Mouse (Mus musculus): ENCODE data around the gene Csrnp1. TPM values are rescaled to one million over a fixed set of nuclear protein-coding genes. Genes with fewer than 3 reads are reported as not detected.
A peak's percentile ranks its signal among the peaks of the same experiment; 100 is the strongest.

The Csrnp1 gene
- polyA plus RNA-seq, 1 experiment from 2014 or later: 9.4 TPM

- 70% methylated on average over 4 of the region's 4 CpGs for WGBS
- no peak overlapping the region for H3K27ac ChIP-seq (ENCODE audit: low read length)
- no peak overlapping the region for H3K4me2 ChIP-seq (ENCODE audit: low read depth, low read length)
- no peak overlapping the region for H3K9ac ChIP-seq (ENCODE audit: low read length)
- peaks cover 4% of the 10 kb centered on the region for H3K4me1 ChIP-seq (ENCODE audit: control insufficient read depth, insufficient read depth, low read length)
- no peak overlapping the region for H3K4me3 ChIP-seq (ENCODE audit: low read length)
- no peak for ATAC-seq (replicated peaks; ENCODE audit: extremely low read depth, insufficient read depth, low FRiP score)
- H3K36me3 ChIP-seq (ENCODE audit: control insufficient read depth, insufficient read depth): no peaks in the 10 kb centered on the region
- no peaks in the 10 kb centered on the region for H3K27me3 ChIP-seq (ENCODE audit: control insufficient read depth, insufficient read depth, low read length)
- no peaks in the 10 kb centered on the region for H3K9me3 ChIP-seq (replicated peaks; ENCODE audit: control insufficient read depth, low read length)
Measured at GRCm38 (mm10) chr9:119996080-119996479, 11.6 kb upstream of the Csrnp1 start.

DNA sequence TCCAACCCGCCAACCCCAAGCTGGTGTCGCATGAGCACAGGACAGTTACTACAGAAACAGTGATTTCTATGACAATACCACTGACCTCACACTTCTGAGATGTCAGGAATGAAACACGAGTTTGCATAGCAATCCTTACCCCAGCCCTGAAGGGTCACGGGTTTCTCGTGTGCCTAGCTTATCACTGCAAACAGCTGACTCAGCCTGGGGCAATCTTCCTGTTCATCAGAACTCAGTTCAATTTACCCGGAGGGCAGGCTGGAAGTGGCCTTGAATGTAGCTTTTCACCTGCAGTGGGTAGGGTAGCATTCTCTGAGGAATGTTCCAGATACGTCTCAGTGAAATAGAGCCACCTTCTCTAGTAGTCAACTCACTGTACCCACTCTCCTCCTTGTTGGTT, 9.7 kb upstream of the Csrnp1 start:
- H3K27ac ChIP-seq (ENCODE audit: low read length): no peak overlapping the region
- no peaks in the 10 kb centered on the region for H3K36me3 ChIP-seq (ENCODE audit: control insufficient read depth, insufficient read depth)
- no peaks in the 10 kb centered on the region for H3K27me3 ChIP-seq (ENCODE audit: control insufficient read depth, insufficient read depth, low read length)
- no peak overlapping the region for H3K4me2 ChIP-seq (ENCODE audit: low read depth, low read length)
- ATAC-seq (replicated peaks; ENCODE audit: extremely low read depth, insufficient read depth, low FRiP score): no peak
- 53% methylated on average over 7 of the region's 7 CpGs for WGBS
- no peaks in the 10 kb centered on the region for H3K9me3 ChIP-seq (replicated peaks; ENCODE audit: control insufficient read depth, low read length)
- no peak overlapping the region for H3K9ac ChIP-seq (ENCODE audit: low read length)
- H3K4me3 ChIP-seq (ENCODE audit: low read length): no peak overlapping the region
- H3K4me1 ChIP-seq (ENCODE audit: control insufficient read depth, insufficient read depth, low read length): no peaks in the 10 kb centered on the region

- no peaks in the 10 kb centered on the region for H3K9me3 ChIP-seq (replicated peaks; ENCODE audit: control insufficient read depth, low read length)
- H3K9ac ChIP-seq (ENCODE audit: low read length): no peak overlapping the region
- no peak overlapping the region for H3K4me3 ChIP-seq (ENCODE audit: low read length)
- H3K27me3 ChIP-seq (ENCODE audit: control insufficient read depth, insufficient read depth, low read length): no peaks in the 10 kb centered on the region
- no peaks in the 10 kb centered on the region for H3K4me1 ChIP-seq (ENCODE audit: control insufficient read depth, insufficient read depth, low read length)
- no peak overlapping the region for H3K27ac ChIP-seq (ENCODE audit: low read length)
- H3K36me3 ChIP-seq (ENCODE audit: control insufficient read depth, insufficient read depth): no peaks in the 10 kb centered on the region
- WGBS: 55% methylated on average over 10 of the region's 10 CpGs
- no peak overlapping the region for H3K4me2 ChIP-seq (ENCODE audit: low read depth, low read length)
- no peak for ATAC-seq (replicated peaks; ENCODE audit: extremely low read depth, insufficient read depth, low FRiP score)
Measured at GRCm38 (mm10) chr9:119993092-119993844, 8.8 kb upstream of the Csrnp1 start.

GRCm38 (mm10) chr9:119991310-119991709, 6.9 kb upstream of the Csrnp1 start:
- WGBS: 27% methylated on average over 5 of the region's 5 CpGs
- Histone ChIP-seq H3K4me2 (ENCODE audit: low read depth, low read length) (no peak overlapping the region), H3K9me3 (replicated peaks; ENCODE audit: control insufficient read depth, low read length) (no peaks in the 10 kb centered on the region), H3K9ac (ENCODE audit: low read length) (no peak overlapping the region), H3K4me1 (ENCODE audit: control insufficient read depth, insufficient read depth, low read length) (no peaks in the 10 kb centered on the region), H3K4me3 (ENCODE audit: low read length) (no peak overlapping the region), H3K27me3 (ENCODE audit: control insufficient read depth, insufficient read depth, low read length) (no peaks in the 10 kb centered on the region), H3K36me3 (ENCODE audit: control insufficient read depth, insufficient read depth) (no peaks in the 10 kb centered on the region), H3K27ac (ENCODE audit: low read length) (no peak overlapping the region)
- no peak for ATAC-seq (replicated peaks; ENCODE audit: extremely low read depth, insufficient read depth, low FRiP score)

- ATAC-seq (replicated peaks; ENCODE audit: extremely low read depth, insufficient read depth, low FRiP score): no peak
- Histone ChIP-seq H3K4me3 (ENCODE audit: low read length) (no peak overlapping the region), H3K9ac (ENCODE audit: low read length) (no peak overlapping the region), H3K4me1 (ENCODE audit: control insufficient read depth, insufficient read depth, low read length) (peaks cover 9% of the 10 kb centered on the region), H3K9me3 (replicated peaks; ENCODE audit: control insufficient read depth, low read length) (no peaks in the 10 kb centered on the region), H3K27ac (ENCODE audit: low read length) (no peak overlapping the region), H3K4me2 (ENCODE audit: low read depth, low read length) (no peak overlapping the region), H3K27me3 (ENCODE audit: control insufficient read depth, insufficient read depth, low read length) (no peaks in the 10 kb centered on the region), H3K36me3 (ENCODE audit: control insufficient read depth, insufficient read depth) (no peaks in the 10 kb centered on the region)
- 45% methylated on average over 7 of the region's 7 CpGs for WGBS
Measured at GRCm38 (mm10) chr9:119988304-119988703, 3.8 kb upstream of the Csrnp1 start.

- no peaks in the 10 kb centered on the region for H3K36me3 ChIP-seq (ENCODE audit: control insufficient read depth, insufficient read depth)
- no peaks in the 10 kb centered on the region for H3K9me3 ChIP-seq (replicated peaks; ENCODE audit: control insufficient read depth, low read length)
- no peak overlapping the region for H3K4me3 ChIP-seq (ENCODE audit: low read length)
- no peak overlapping the region for H3K27ac ChIP-seq (ENCODE audit: low read length)
- no peak overlapping the region for H3K4me2 ChIP-seq (ENCODE audit: low read depth, low read length)
- H3K9ac ChIP-seq (ENCODE audit: low read length): no peak overlapping the region
- H3K27me3 ChIP-seq (ENCODE audit: control insufficient read depth, insufficient read depth, low read length): no peaks in the 10 kb centered on the region
- WGBS: 78% methylated on average over 10 of the region's 10 CpGs
- ATAC-seq (replicated peaks; ENCODE audit: extremely low read depth, insufficient read depth, low FRiP score): no peak
- peaks cover 24% of the 10 kb centered on the region for H3K4me1 ChIP-seq (ENCODE audit: control insufficient read depth, insufficient read depth, low read length)
Measured at GRCm38 (mm10) chr9:119985881-119986574, 1.6 kb upstream of the Csrnp1 start.

DNA sequence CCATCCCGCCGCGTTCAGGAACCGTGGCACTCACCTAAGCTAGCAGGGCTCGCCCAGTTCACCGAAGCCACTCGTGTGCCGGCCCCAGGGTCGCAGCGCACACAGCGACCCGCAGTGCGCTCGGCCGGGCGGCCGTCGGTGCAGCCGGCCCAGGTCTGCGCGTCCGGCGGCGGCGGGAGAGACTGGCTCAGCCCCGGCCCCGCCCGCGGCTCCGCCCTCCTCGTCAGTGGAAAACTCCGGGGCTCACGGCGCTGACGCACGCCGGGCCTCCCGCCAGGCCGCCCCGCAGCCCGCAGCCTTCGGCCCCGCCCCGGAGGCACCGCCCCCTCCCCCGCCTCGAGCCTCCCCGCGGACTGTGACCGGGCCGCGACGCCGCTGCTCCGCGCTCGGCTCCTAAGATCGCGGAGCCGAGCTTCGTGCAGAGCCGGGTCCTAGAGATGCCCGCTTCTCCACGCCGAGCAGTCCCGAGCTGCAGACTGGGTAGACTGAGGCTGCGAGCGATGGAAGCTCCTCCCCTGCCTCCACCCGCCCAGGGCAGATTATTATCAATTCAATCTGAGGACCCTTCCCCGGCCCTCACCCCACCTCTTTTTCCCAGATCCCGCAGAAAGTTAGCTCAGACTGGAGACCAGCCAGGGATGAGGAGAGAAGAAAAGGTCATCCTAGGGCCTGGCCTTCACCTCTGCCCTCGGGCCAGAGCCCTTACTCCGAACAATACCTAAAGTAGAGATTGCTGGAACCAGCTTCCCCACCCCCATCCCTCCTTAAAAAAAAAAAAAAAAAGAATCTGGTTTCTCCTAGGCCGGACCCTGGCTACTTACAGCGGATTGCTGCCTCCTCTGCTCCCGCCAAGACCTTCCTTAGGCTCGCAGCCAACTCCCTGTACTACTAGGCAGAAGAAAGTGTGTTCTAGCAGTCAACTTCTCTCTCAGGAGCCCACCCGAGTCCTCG, 598 bp downstream of the Csrnp1 start:
- peak; percentile 71 for ATAC-seq (replicated peaks; ENCODE audit: extremely low read depth, insufficient read depth, low FRiP score)
- no peaks in the 10 kb centered on the region for H3K9me3 ChIP-seq (replicated peaks; ENCODE audit: control insufficient read depth, low read length)
- H3K4me3 ChIP-seq (ENCODE audit: low read length): peak overlapping the region; percentile 90
- H3K36me3 ChIP-seq (ENCODE audit: control insufficient read depth, insufficient read depth): no peaks in the 10 kb centered on the region
- H3K27me3 ChIP-seq (ENCODE audit: control insufficient read depth, insufficient read depth, low read length): no peaks in the 10 kb centered on the region
- H3K4me1 ChIP-seq (ENCODE audit: control insufficient read depth, insufficient read depth, low read length): peaks cover 44% of the 10 kb centered on the region
- peak overlapping the region; percentile 95 for H3K27ac ChIP-seq (ENCODE audit: low read length)
- peak overlapping the region; percentile 93 for H3K4me2 ChIP-seq (ENCODE audit: low read depth, low read length)
- WGBS: under 1% methylated on average over 79 of the region's 79 CpGs
- H3K9ac ChIP-seq (ENCODE audit: low read length): peak overlapping the region; percentile 93

DNA sequence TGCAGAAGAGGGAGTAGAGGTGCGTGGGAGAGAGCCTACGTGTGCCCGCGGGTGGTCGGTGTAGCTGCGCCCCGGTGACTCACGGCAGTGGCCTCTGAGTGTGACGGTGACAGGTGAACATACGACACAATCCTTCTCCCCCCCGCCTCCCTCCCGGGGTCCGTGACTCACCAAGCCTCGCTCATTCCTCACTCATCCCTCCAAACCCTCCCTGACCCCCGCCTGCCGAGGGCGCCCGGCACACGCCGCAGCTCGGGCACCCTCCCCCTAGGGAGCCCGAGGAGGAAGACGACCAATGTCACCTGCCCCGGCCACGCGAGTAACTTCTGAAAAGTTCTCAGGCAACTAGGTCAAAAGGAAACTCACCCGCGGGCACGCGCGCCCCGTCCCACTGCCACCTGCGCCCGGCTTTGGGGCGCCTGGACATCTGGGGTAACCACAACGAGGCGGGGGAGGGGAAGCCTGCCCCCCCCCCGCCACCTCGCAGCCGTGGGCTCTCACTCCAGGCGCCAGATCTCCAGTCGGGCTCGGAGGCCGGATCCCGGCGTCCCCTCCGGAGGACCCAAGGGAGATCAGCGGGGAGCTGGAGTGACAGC, 1.4 kb downstream of the Csrnp1 start:
- Histone ChIP-seq H3K9ac (ENCODE audit: low read length) (peak overlapping the region; percentile 93), H3K4me1 (ENCODE audit: control insufficient read depth, insufficient read depth, low read length) (peaks cover 52% of the 10 kb centered on the region), H3K36me3 (ENCODE audit: control insufficient read depth, insufficient read depth) (no peaks in the 10 kb centered on the region), H3K27ac (ENCODE audit: low read length) (peak overlapping the region; percentile 95), H3K4me3 (ENCODE audit: low read length) (peak overlapping the region; percentile 90), H3K9me3 (replicated peaks; ENCODE audit: control insufficient read depth, low read length) (no peaks in the 10 kb centered on the region), H3K27me3 (ENCODE audit: control insufficient read depth, insufficient read depth, low read length) (no peaks in the 10 kb centered on the region), H3K4me2 (ENCODE audit: low read depth, low read length) (peak overlapping the region; percentile 93)
- WGBS: under 1% methylated on average over 46 of the region's 48 CpGs
- ATAC-seq (replicated peaks; ENCODE audit: extremely low read depth, insufficient read depth, low FRiP score): no peak; the same call in 1 of the 2 replicates

Data from heart, embryonic 16.5 days (tissue).